Mouse (Mus musculus): ENCODE measurements around the gene Gne.
A peak's percentile ranks its signal among the peaks of the same experiment; 100 is the strongest.

Gene Gne

GRCm38 (mm10) chr4:44023681-44024080 lies 60.3 kb downstream of the Gne start:
- peak; percentile 1 for DNase-seq (ENCODE audit: low spot score)

- peak; percentile 1 for DNase-seq (ENCODE audit: low spot score)
These were observed 61.2 kb downstream of the Gne start for GRCm38 (mm10) chr4:44022766-44023165.

GRCm38 (mm10) chr4:44022323-44022722 lies 61.7 kb downstream of the Gne start:
- no peak for DNase-seq (ENCODE audit: low spot score)

- no peak for DNase-seq (ENCODE audit: low spot score)
These were observed 67.2 kb downstream of the Gne start for GRCm38 (mm10) chr4:44016791-44017190.

GRCm38 (mm10) chr4:44016071-44016470 lies 67.9 kb downstream of the Gne start:
- no peak for DNase-seq (ENCODE audit: low spot score)

GRCm38 (mm10) chr4:44013391-44014070 lies 70.4 kb downstream of the Gne start:
- DNase-seq (ENCODE audit: low spot score), result no peak

GRCm38 (mm10) chr4:44012376-44013367 lies 71.3 kb downstream of the Gne start:
- DNase-seq (ENCODE audit: low spot score), result peak; percentile 92

GRCm38 (mm10) chr4:44011799-44012198 lies 72.2 kb downstream of the Gne start:
- no peak for DNase-seq (ENCODE audit: low spot score)

GRCm38 (mm10) chr4:44010893-44011292 lies 73.1 kb downstream of the Gne start:
- no peak for DNase-seq (ENCODE audit: low spot score)

- DNase-seq (ENCODE audit: low spot score), result no peak
These were observed 73.8 kb downstream of the Gne start for GRCm38 (mm10) chr4:44010176-44010575.

GRCm38 (mm10) chr4:44004623-44005409 lies 79.2 kb downstream of the Gne start:
- DNase-seq (ENCODE audit: low spot score), result no peak

GRCm38 (mm10) chr4:44004126-44004525 lies 79.9 kb downstream of the Gne start, which contains the start of gene Clta:
Gene Clta (plus strand): TSS chr4:44004452.
- no peak for DNase-seq (ENCODE audit: low spot score)

- DNase-seq (ENCODE audit: low spot score), result no peak
These were observed 80.4 kb downstream of the Gne start for GRCm38 (mm10) chr4:44003622-44004021.

GRCm38 (mm10) chr4:43994342-43994741 lies 89.6 kb downstream of the Gne start:
- DNase-seq (ENCODE audit: low spot score), result no peak

GRCm38 (mm10) chr4:43993072-43993471 lies 90.9 kb downstream of the Gne start:
- DNase-seq (ENCODE audit: low spot score), result no peak

- no peak for DNase-seq (ENCODE audit: low spot score)
These were observed 95.0 kb downstream of the Gne start for GRCm38 (mm10) chr4:43988976-43989375.

GRCm38 (mm10) chr4:43984326-43984725 lies 99.7 kb downstream of the Gne start:
- no peak for DNase-seq (ENCODE audit: low spot score)
